Mouse (Mus musculus) left cerebral cortex, adult 2 months (tissue): ENCODE measurements around the gene Dhrs13. TPM values are rescaled to one million over a fixed set of nuclear protein-coding genes. Genes with fewer than 3 reads are reported as not detected.

ENCODE experiments used
- DNase-seq, 2 experiments: peaks; one replicate each; pipeline ENCODE4 v3.0.0; 2021 to 2022; ENCODE audit warnings: low spot score in 2 of 2, mixed read lengths in 1 of 2; ENCODE audit errors: extremely low spot score in 1 of 2
- H3K27ac ChIP-seq: fragments of 200-600 bp; 2 replicates; pipeline ENCODE4 v1.8.1; 2022
- H3K4me3 ChIP-seq: fragments of 200-600 bp; 2 replicates; pipeline ENCODE4 v1.8.1; 2022
- CTCF ChIP-seq: fragments of 200-600 bp; IDR thresholded peaks from 2 replicates; pipeline ENCODE4 v1.8.1; 2022; ENCODE audit warnings: antibody characterized with exemption, mild to moderate bottlenecking, moderate library complexity
- intact Hi-C: fragments of 180-260 bp; cut with DNase I; formaldehyde crosslinking; loops from one replicate; pipeline ENCODE4 v1.15.1; 2025
- microRNA-seq, 2 experiments: library from miRNA; unstranded; fragments of <30 nt; microRNA quantifications; one replicate each; pipeline ENCODE4 v1.2.0; 2021
- total RNA-seq, 2 experiments: library from RNA; stranded (reverse); gene quantifications; 2 replicates each; pipeline ENCODE4 v1.2.3; 2021

Gene Dhrs13
- total RNA-seq, 2 experiments from 2014 or later: 5.5 to 6.3 TPM

DNA sequence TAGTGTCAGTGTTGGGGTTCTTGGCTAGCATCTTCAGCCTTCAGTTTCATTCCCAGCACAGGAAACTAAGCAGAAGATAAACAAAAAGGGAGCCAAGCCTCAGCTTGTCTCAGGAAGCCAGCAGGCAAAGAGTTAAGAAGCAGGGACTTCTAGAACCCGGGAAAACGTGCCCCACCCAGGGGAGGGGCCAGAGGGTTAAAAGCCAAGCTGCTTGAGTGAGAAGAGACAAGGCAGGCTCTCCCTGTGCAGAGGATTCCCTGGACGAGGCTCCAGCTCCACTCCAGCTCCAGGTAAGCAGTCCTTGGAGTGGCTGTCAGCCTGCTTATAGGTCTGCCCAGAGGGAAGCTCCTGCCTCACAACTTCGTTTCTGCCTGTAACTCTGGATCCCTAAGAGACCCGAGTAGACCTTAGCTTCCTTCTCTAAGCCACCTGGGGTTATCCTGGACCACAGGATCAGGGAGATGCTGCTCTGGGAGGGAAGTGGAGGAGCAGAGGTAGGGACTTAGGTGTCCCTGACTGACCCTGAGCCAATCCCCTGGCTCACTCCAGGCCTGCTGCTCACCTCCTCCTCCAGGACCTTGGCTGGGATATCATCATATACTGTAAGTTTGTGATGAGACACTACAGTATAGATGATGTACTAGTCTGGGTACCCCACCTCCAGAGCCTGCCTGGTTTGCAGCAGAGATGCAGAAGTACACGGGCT, 40.5 kb downstream of the Dhrs13 start:
- TF ChIP-seq CTCF: no peak
- H3K4me3 ChIP-seq: no peak overlapping the region
- intact Hi-C loops: no loop called here
- H3K27ac ChIP-seq: no peak overlapping the region
- no peak for DNase-seq

DNA sequence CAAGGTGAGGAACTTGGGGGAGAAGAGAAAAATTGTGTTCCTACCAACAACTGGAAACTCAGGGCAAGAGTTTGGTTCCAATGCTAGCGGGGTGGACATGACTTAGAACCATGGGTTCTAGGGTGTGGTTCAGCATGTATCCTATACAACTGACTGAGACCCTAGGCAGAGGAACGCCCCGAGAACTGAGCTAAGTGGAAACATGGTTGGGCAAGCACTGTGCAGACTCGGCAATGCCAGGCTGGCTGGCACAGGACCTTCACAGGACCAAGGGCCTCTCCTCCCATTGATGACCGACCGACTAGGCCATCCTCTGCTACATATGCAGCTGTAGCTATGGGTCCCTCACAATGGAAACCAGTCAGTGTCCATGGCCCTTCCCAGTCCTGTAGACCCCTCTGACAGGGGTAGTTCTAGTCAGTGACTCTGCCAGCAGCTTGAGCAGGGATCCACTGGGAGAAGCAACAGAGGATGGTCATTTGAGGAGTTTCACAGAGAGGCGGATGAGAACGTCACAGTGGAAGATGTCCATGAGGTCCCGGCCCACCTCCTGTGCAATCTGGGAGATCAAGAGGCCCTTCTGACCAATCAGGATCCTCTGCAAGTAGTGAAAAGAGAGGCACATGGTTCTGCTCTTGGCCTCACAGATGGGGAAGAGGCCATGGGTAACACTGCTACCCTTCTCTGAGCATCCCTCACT, 41.6 kb downstream of the Dhrs13 start:
- Histone ChIP-seq H3K4me3 (no peak overlapping the region), H3K27ac (no peak overlapping the region)
- DNase-seq: no peak
- TF ChIP-seq CTCF: no peak
- intact Hi-C loops: no loop called here

DNA sequence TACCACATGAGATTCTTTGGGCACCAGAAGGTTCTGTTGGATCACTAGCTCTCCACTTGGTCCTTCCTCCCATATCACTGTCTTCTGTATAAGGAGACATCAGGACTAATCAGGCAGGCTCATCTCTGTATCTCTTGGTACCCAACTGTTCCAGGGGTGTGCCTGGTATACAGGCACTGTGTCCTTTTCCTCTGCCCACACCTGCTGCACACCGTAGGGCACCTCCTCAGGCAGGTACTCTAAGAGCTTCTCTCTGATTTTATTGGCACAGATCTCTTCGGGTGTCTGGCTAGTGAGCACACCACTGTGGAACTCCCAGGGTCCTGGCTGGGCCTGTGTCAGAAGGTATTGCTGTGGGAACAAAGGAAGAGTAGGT, 42.2 kb downstream of the Dhrs13 start:
- DNase-seq: no peak
- H3K27ac ChIP-seq: no peak overlapping the region
- no peak overlapping the region for H3K4me3 ChIP-seq
- intact Hi-C loops: no loop called here
- no peak for TF ChIP-seq CTCF

DNA sequence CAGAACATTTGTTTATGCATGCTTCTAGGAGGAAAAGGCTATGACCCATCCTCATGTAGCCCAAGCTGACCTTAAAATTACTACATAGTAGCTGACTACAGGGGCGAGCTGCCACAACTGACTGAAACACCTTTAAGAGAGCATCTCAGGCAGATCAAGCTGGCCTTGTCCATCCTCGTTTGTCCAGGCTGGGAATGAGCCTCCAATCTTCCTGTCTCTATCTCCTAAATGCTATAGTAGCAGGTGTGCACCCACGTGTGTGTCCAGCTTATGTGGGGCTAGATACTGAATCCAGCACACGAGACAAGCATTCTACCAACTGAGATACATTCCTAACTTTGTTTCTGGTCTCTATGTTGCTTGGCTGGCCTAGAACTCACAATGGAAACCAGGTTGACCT, 42.6 kb downstream of the Dhrs13 start:
- intact Hi-C loops: no loop called here
- no peak for DNase-seq
- Histone ChIP-seq H3K4me3 (no peak overlapping the region), H3K27ac (no peak overlapping the region)
- TF ChIP-seq CTCF: no peak

DNA sequence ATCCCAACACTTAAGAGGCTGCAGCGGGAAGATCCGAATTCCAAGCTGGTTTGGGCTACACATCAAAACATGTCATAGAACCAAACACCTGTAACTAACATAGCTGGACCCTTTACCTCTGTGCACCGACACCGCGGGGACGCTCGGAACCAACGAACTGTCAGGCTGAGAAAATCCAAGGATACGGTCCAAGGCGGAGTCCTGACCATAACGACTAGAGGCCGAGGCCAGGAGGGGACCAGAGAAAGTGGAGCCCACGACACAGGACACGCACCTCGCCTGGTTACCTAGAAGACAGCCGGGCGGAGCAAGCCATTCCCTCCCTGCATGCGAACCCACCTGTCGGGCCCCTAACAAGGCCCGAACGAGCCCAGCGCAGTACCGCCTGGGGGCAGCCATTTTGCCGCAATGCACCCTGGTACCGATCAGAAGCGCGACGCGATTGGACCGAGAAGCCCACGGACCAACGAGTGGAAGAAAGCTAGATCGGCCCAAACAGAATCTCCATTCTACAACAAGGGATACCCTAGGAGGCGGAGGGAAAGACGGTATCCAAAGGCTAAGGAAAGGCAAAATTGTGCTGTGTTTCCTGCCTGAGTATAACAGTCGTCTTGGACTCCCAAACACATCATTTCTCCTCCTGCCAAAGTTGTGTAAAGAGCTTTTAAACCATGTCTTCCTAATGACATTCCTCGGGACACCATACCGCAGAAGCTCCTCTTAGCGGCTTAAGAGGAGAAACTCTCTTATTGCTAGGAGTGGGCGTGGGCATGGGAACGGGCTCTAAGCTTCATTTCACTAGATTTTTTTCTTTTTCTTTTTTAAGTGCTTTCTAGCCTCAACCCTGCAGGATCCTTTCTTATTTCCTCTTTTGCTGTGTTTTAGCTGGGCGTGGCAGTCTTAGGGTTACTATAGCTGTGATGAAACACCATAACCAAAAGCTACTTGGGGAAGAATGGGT, 48.2 kb downstream of the Dhrs13 start, which contains the start of gene Eral1:
Eral1 (minus strand) TSS at position 423 of the 961 bp plus-strand sequence.
- H3K27ac ChIP-seq: peak within 1 kb of the TSS; percentile 45
- TF ChIP-seq CTCF: no peak; the same call in none of the 2 replicates
- intact Hi-C loops: loop anchor here (1.0 to 5.0 kb wide), 2 partner anchors 14 to 72 kb away; partner anchors contain the start of gene Fam222b
- DNase-seq: peak; percentile 80 to 83
- H3K4me3 ChIP-seq: peak within 1 kb of the TSS; percentile 96

DNA sequence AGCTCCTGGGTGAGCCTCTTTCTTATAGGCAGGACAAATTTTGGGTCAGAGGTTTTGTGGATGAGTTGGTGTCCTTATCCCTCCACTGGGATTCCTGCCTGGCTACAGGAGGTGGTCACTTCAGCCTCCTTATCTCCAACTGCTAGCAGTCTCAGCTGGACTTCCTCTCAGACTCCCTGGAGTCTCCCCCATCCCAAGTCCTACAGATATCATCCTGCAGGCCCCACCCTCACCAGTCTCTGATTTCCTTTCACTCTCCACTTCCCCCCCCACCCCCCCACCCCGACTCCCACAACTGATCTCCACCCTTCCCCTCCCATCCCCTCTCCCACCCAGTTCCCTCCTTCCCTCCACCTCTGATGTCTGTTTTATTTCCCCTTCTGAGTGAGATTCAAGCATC, 51.5 kb downstream of the Dhrs13 start:
- intact Hi-C loops: loop anchor here (5.0 kb wide), 1 partner anchor 69 kb away; no protein-coding TSS in a partner anchor
- H3K27ac ChIP-seq: no peak overlapping the region
- no peak overlapping the region for H3K4me3 ChIP-seq
- no peak for DNase-seq
- no peak for TF ChIP-seq CTCF

DNA sequence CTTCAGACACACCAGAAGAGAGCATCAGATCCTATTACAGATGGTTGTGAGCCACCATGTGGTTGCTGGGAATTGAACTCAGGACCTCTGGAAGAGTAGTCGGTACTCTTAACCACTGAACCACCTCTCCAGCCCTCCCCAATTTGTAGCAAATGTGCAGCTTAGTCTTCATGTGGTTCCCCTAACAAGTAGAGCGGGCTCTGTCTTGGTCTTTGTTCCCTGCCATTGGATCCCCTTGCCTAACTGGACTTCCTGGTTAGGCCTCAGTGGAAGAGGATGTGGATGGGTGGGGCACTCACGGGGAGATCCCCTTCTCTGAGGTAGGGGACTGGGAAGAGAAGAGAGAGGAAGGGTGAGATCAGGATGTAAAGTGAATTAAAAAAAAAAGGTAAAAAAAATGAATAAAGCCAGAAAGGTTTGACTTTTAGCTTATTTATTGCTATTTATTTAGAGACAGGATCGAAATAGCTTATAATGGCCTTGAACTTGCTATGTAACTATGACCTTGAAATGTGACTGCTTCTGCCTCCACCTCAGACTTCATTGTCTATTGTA, 54.9 kb downstream of the Dhrs13 start:
- DNase-seq: no peak
- intact Hi-C loops: no loop called here
- TF ChIP-seq CTCF: no peak
- Histone ChIP-seq H3K4me3 (no peak overlapping the region), H3K27ac (no peak overlapping the region)

Small RNA genes lying within 50 kb of the gene (microRNA-seq; reads per million reads assigned to microRNA genes)
- gene Mir144 (43.8 to 104 reads per million in 2 experiments), gene Mir451a (0 reads per million in 2 experiments), gene Mir451b (0 reads per million in 2 experiments)

Other genes starting within 250 kb of the Dhrs13 start
- not detected for gene Gm10277, start 244.5 kb upstream of the Dhrs13 start, total RNA-seq
- 1 to 10 TPM in 1 of 2 experiments, under 1 TPM in 1; 0.70 to 1.3 TPM for gene Pipox, start 138.2 kb upstream of the Dhrs13 start, total RNA-seq
- 100 to 1,000 TPM; 127 to 157 TPM for gene Sez6, start 101.5 kb upstream of the Dhrs13 start, total RNA-seq
- 10 to 100 TPM; 58.9 to 59.2 TPM for gene Phf12, start 49.5 kb upstream of the Dhrs13 start, total RNA-seq
- 10 to 100 TPM; 91.2 to 96.0 TPM for gene Flot2, start 5.7 kb downstream of the Dhrs13 start, total RNA-seq
- 10 to 100 TPM; 18.9 to 19.0 TPM for gene Eral1, start 48.1 kb downstream of the Dhrs13 start, total RNA-seq
- 10 to 100 TPM; 27.5 to 32.1 TPM for gene Fam222b, start 62.4 kb downstream of the Dhrs13 start, total RNA-seq
- 10 to 100 TPM; 10.5 to 10.6 TPM for gene Traf4, start 133.3 kb downstream of the Dhrs13 start, total RNA-seq
- gene Nek8, start 144.4 kb downstream of the Dhrs13 start, total RNA-seq: 1 to 10 TPM; 3.0 to 3.1 TPM
- 10 to 100 TPM; 24.4 to 27.7 TPM for gene Tlcd1, start 144.4 kb downstream of the Dhrs13 start, total RNA-seq
- 100 to 1,000 TPM; 647 to 724 TPM for gene Rpl23a, start 151.3 kb downstream of the Dhrs13 start, total RNA-seq
- 10 to 100 TPM; 19.0 to 19.7 TPM for gene Rab34, start 156.2 kb downstream of the Dhrs13 start, total RNA-seq
- 1 to 10 TPM; 4.7 to 7.7 TPM for gene Proca1, start 161.1 kb downstream of the Dhrs13 start, total RNA-seq
- gene Sdf2, start 213.5 kb downstream of the Dhrs13 start, total RNA-seq: 10 to 100 TPM; 58.6 to 66.4 TPM
- 100 to 1,000 TPM; 100 to 107 TPM for gene Supt6, start 213.7 kb downstream of the Dhrs13 start, total RNA-seq
- 100 to 1,000 TPM; 176 to 177 TPM for gene 2610507B11Rik, start 229.5 kb downstream of the Dhrs13 start, total RNA-seq